Mouse (Mus musculus): ENCODE measurements around the gene Gm19935.
A peak's percentile ranks its signal among the peaks of the same experiment; 100 is the strongest.

The Gm19935 gene

DNA sequence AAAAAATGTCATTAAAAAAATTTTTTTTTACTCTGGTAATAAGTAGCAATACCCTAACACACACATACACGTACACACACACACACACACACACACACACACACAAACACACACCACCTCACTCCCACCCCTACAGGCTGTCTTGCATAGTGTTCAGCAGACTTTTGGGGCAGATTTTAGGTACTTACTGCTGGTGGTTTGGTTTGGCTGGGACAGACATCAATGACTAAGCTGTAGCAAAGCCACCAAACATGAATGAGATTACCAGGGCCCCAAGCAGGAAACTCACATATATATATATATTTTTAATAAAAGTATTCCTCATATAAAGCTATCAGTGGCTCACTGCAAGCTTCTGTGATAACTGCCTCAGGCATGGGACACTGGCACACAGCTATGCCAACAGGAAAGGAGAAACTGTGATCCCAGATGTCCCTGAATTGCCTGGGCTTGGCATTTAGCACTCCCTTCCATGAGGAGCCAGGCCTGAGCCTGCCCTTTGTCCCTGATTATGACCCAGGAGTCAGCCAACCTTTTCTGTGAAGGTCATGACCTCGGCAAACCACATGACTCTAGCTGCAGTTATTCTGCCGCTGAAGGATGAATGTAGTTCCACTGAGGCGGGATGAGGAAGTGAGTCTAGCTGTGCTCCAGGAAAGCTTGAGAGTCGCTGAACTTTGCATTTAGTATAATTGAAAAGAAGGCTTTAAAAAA lies 15.5 kb upstream of the Gm19935 start:
- no peak for ATAC-seq (ENCODE audit: insufficient number of reproducible peaks, low FRiP score, low TSS enrichment)

DNA sequence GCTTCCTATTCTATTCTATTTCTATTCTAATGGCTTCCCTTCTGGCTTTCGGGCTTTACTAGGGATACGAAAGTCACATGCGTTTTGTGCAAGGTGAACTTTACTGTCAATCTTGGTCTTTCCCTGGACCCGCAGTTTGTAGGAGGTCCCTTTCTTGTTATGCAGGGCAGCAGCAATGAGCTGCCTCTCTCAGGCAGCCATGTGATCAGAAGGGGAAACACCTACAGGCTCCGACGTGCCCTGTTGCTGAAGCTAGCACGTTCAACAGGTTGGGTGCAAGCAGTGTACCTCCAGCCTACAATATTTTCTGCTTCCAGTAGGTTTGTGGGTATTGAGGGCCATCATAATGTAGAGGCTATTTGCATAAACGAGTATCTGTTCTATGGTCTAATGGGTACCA lies 13.8 kb upstream of the Gm19935 start:
- no peak for ATAC-seq (ENCODE audit: insufficient number of reproducible peaks, low FRiP score, low TSS enrichment)

- ATAC-seq (ENCODE audit: insufficient number of reproducible peaks, low FRiP score, low TSS enrichment), result no peak
Measured at GRCm38 (mm10) chr8:90829825-90830224, 12.6 kb upstream of the Gm19935 start.

- ATAC-seq (ENCODE audit: insufficient number of reproducible peaks, low FRiP score, low TSS enrichment), result no peak; the same call in none of the 2 replicates
Measured at GRCm38 (mm10) chr8:90828987-90829740, 12.0 kb upstream of the Gm19935 start.

GRCm38 (mm10) chr8:90828181-90828986 lies 11.2 kb upstream of the Gm19935 start, which contains the start of gene Chd9:
Gene Chd9 (plus strand): TSS chr8:90828352.
- ATAC-seq (ENCODE audit: insufficient number of reproducible peaks, low FRiP score, low TSS enrichment), result peak; percentile 88

DNA sequence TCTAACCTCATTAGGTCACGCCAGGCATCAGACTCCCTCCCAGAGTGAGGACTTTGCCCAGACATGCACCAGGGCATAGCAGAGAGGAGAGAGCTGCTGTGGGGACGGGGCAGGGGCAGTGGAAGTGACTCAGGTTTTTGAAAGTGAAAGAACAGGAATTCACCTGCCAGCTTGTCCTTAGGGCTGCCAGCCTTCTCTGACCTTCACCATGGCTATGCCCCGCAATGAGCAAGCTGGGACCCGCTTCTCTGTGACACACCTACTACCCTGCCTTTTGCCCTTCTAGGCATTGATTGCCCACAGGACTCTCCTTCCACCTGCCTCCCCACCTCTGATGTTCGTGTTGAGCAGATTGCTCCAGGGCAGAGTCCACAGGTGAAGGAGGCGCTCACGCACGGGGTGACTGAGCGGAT lies 8.3 kb upstream of the Gm19935 start:
- no peak for ATAC-seq (ENCODE audit: insufficient number of reproducible peaks, low FRiP score, low TSS enrichment)

DNA sequence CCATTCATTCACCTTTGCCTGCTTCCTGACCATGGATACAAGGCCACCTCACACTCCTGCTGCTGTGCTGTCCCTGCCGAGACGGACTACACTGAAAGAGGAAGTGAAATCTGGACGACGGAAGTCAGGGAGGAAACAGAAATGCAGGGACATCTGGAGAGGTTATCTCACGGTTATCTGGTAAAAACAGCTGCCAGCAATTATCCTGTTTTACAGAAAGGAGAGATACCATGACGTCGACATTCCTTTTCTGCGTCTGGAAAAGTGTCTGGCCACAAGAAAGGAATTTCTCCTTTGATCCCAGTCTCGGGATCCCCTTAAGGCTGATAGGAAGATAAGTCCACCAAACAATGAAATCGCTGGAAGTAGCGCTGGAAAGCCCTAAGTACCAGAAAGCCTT lies 5.2 kb upstream of the Gm19935 start:
- no peak for ATAC-seq (ENCODE audit: insufficient number of reproducible peaks, low FRiP score, low TSS enrichment)

- no peak for ATAC-seq (ENCODE audit: insufficient number of reproducible peaks, low FRiP score, low TSS enrichment)
Measured at GRCm38 (mm10) chr8:90820321-90820696, 3.1 kb upstream of the Gm19935 start.

- no peak for ATAC-seq (ENCODE audit: insufficient number of reproducible peaks, low FRiP score, low TSS enrichment)
Measured at GRCm38 (mm10) chr8:90819561-90820320, 2.5 kb upstream of the Gm19935 start.

DNA sequence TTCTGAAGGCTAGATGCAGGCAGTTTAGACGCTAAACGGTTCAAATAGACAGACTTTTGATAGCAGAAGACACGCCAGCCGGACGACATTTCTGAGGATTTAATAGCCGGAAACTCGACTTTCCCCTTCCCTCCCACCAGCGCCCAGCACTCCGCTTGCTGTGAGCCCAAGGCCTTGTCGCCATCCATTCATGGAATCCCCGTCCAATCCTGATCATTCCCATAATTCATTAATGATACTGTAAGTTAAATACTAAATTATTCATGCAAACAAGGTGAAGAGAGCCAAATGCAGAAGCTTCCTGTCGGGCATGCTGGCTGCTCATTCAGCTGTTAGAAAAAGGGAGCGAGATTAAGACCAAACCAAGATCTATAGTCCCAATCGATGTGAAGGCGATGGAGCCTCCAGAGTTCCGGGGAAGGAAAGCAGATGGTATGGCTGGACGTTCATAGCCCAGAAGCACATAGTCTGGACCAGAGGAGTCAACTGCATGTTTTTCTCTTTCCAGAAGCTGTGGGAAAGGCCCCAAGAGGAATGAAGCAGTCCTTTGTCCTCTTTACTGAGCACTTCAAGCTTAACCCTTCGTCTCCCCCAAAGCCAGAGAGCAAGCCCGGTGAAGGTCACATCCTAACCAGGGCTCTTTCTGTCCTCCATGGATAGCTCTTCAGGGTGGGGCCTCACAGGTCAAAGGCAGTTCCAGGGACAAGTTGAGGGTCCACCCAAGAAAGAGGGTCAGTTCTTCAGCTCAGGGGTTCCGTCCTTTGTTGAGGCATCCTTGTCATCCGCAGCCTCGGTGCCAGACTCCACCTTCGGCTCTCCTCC lies 921 bp downstream of the Gm19935 start:
- no peak for ATAC-seq (ENCODE audit: insufficient number of reproducible peaks, low FRiP score, low TSS enrichment)

DNA sequence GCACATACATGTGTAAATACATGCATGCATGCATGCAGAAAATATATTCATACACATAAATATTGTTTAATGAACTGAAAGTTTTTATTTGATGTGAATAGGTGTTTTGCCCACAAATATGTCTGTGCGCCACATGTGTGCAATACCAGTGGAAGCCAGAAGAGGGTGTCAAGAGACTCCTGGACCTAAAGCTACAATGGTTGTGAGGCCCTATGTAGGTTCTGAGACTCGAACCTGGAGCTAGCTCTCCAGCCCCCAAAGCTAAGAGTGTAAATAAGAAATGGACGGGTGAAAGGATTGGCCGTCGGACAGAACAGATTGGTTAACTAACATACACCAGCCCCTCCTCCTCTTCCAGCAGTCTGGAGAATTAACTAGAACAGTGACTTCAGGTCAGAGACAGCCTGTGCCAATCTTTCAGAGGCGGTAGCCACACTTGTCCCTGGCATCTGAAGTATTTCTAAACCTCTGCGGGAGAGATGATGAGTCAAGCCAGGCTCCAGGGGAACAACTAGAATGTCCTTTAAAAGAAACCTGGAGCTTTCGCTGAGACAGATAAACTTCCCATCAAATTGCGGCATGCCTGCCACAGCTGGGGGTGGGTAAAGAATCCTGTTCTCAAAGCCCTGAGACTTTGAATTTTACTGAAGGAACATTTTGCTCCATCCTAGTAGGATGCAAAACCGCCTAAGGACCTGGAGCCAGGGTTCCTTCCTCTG lies 3.4 kb downstream of the Gm19935 start:
- no peak for ATAC-seq (ENCODE audit: insufficient number of reproducible peaks, low FRiP score, low TSS enrichment)

- no peak for ATAC-seq (ENCODE audit: insufficient number of reproducible peaks, low FRiP score, low TSS enrichment)
Measured at GRCm38 (mm10) chr8:90799473-90799872, 17.7 kb downstream of the Gm19935 start.

DNA sequence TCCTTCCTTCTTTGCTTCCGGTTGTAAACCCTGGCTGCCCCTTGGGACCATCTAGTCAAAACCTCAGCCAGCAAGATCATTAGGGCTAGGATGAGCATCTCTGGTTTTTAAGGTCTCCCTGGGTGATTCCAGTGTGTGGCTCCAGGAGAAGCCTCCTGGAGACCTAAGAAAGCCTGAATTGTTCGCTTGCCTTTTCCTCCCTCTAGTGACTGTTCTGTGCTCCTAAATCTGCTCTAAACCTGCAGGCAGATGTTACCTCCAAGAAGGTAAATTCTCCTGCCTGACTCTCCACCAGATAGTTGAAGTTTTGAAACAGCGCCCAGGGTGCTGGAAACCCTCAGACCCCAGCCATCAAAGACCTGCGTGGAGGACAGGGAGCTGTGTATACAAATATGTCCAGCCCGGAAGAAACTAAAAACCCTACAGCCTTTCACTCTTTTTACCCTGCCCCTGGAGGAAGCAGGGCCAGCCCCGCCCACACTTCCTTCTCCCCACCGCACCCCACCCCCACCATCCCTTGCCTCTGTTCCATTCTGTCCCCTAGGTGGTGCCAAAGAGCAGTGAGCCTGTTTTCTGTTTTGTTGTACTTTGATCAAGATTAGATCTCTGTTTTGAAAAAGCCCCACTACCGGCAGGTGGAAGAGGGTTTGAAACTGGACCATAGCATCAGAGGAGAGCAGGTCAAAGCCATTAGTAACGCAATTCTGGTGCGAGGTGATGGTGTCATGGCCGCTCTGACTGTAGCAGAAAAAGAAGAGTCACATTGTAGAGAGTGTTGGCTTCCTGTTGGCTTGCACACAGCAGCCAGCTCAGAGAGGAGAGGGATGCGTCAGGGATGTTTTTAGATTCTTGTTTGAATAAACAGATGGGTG lies 22.0 kb downstream of the Gm19935 start:
- peak; percentile 64 for ATAC-seq (ENCODE audit: insufficient number of reproducible peaks, low FRiP score, low TSS enrichment)

GRCm38 (mm10) chr8:90793710-90794109 lies 23.5 kb downstream of the Gm19935 start:
- ATAC-seq (ENCODE audit: insufficient number of reproducible peaks, low FRiP score, low TSS enrichment), result peak; percentile 64; the same call in 1 of the 2 replicates

DNA sequence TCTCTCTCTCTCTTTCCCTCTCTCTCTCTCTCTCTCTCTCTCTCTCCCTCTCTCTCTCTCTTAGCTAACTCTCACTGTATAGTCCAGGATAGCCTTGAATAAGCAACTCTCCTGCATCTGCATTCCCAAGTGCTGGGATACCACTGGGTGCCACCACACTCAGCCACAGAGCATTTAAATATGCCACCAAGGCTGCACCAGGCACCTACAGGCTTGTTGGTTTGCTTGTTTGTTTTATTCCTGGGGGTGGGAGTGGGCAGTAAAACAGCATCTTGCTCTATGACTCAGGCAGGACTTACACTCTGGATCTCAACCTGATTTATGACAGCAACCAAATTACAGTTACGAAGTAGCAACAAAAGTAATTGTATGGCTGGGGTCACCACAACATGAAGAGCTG lies 25.6 kb downstream of the Gm19935 start:
- ATAC-seq (ENCODE audit: insufficient number of reproducible peaks, low FRiP score, low TSS enrichment), result no peak

DNA sequence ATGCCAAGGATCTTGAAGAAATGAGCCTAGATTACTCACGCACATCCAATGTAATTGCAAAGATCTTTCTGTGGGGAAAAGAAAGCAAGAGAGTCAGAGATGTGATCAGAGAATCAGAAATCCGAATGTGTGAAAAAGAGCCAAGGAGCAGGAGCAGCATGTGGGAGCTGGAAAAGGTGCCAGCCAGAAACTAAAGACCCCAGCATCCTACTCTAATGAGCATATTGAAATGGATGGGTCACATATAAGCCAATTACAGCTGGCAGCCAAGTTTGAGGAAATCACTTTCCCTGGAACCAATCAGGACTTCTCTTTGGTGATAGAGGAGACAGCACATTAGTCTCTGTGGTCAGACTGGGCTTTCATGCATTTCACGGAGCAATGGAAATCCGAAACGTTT lies 47.4 kb downstream of the Gm19935 start:
- ATAC-seq (ENCODE audit: insufficient number of reproducible peaks, low FRiP score, low TSS enrichment), result no peak

Data from cerebellum, adult (tissue).